Mouse (Mus musculus) midbrain, embryonic 15.5 days (tissue): ENCODE results near the gene Pde4dip. TPM values are rescaled to one million over a fixed set of nuclear protein-coding genes. Genes with fewer than 3 reads are reported as not detected.

Source experiments
- ATAC-seq: fragments of 200-750 bp; cut with Nextera tagmentation; replicated peaks from 2 replicates; pipeline ENCODE4 v1.8.0; 2017; ENCODE audit warnings: moderate TSS enrichment
- H3K27ac ChIP-seq: fragments of 300-500 bp; sonication (generic); 2 replicates; pipeline ENCODE4 v1.5.1; 2015; ENCODE audit warnings: mild to moderate bottlenecking, inconsistent platforms
- H3K27me3 ChIP-seq: fragments of 300-500 bp; sonication (generic); replicated peaks from 2 replicates; pipeline ENCODE4 v1.6.1; 2015; ENCODE audit warnings: inconsistent platforms
- H3K36me3 ChIP-seq: fragments of 300-500 bp; sonication (generic); replicated peaks from 2 replicates; pipeline ENCODE4 v1.6.1; 2015; ENCODE audit warnings: inconsistent platforms
- H3K4me1 ChIP-seq: fragments of 300-500 bp; sonication (generic); 2 replicates; pipeline ENCODE4 v1.6.1; 2015; ENCODE audit warnings: inconsistent platforms
- H3K4me2 ChIP-seq: fragments of 300-500 bp; sonication (generic); 2 replicates; pipeline ENCODE4 v1.6.1; 2015; ENCODE audit warnings: inconsistent platforms, mild to moderate bottlenecking, moderate library complexity
- H3K4me3 ChIP-seq: fragments of 300-500 bp; sonication (generic); 2 replicates; pipeline ENCODE4 v1.5.1; 2015; ENCODE audit warnings: mild to moderate bottlenecking, inconsistent platforms
- H3K9ac ChIP-seq: fragments of 300-500 bp; sonication (generic); 2 replicates; pipeline ENCODE4 v1.6.1; 2015; ENCODE audit warnings: mild to moderate bottlenecking, inconsistent platforms
- H3K9me3 ChIP-seq: fragments of 300-500 bp; sonication (generic); 2 replicates; pipeline ENCODE4 v1.6.1; 2016; ENCODE audit warnings: inconsistent platforms
- WGBS: fragments of 180-500 bp; shearing (Covaris S2); methylation state at CpG from one replicate; pipeline ENCODE4 v1.1.7; 2015; ENCODE audit warnings: mixed read lengths; 5-methylcytosine and 5-hydroxymethylcytosine counted together
- polyA plus RNA-seq: library from polyadenylated mRNA; unstranded; fragments of >200 nt; fragmentation: Nextera tagmentation; extraction: Ambion mirVana; gene quantifications from 2 replicates; pipeline ENCODE4 v1.2.1, GENCODE M21; 2015

Pde4dip gene
- polyA plus RNA-seq, 1 experiment from 2014 or later = 75.7 TPM

DNA sequence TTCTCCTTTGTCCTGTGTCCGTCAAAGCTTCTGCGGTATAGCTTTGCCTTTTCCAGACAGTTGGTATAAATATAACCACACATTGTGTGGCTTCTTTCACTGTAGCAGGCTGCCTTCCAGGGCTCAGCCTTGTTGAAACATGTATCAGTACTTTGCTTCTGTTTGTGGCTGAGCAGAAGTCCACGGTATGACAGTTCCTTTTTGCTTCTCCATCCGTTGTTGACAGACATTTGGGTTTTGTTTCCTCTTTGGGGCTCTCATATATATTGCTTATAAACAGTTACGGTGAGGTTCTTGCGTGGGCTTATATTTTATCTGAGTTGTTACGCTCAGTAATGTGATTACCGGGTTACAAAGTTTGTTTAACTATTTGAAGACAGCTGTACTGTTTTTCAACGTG, 223.0 kb downstream of the Pde4dip start:
- Histone ChIP-seq H3K36me3 (peaks cover 29% of the 10 kb centered on the region), H3K4me1 (no peaks in the 10 kb centered on the region), H3K4me3 (no peak overlapping the region), H3K4me2 (no peak overlapping the region), H3K9ac (no peak overlapping the region), H3K27ac (no peak overlapping the region), H3K9me3 (no peaks in the 10 kb centered on the region), H3K27me3 (no peaks in the 10 kb centered on the region)
- WGBS = 90% methylated on average over 9 of the region's 9 CpGs
- no peak for ATAC-seq

GRCm38 (mm10) chr3:97661206-97661605, 227.3 kb downstream of the Pde4dip start:
- 83% methylated on average over 8 of the region's 8 CpGs for WGBS
- Histone ChIP-seq H3K4me2 (no peak overlapping the region), H3K27me3 (no peaks in the 10 kb centered on the region), H3K4me1 (peaks cover 16% of the 10 kb centered on the region), H3K27ac (no peak overlapping the region), H3K9ac (no peak overlapping the region), H3K9me3 (no peaks in the 10 kb centered on the region), H3K4me3 (no peak overlapping the region), H3K36me3 (peaks cover 16% of the 10 kb centered on the region)
- no peak for ATAC-seq

GRCm38 (mm10) chr3:97659746-97660145, 228.8 kb downstream of the Pde4dip start:
- ATAC-seq = no peak
- Histone ChIP-seq H3K27ac (no peak overlapping the region), H3K4me1 (peaks cover 16% of the 10 kb centered on the region), H3K27me3 (no peaks in the 10 kb centered on the region), H3K4me2 (peak overlapping the region; percentile 88; the same call in 1 of the 2 replicates), H3K9me3 (no peaks in the 10 kb centered on the region), H3K36me3 (peaks cover 15% of the 10 kb centered on the region), H3K9ac (no peak overlapping the region), H3K4me3 (peak overlapping the region; percentile 99; the same call in 1 of the 2 replicates)
- WGBS = 86% methylated on average over 7 of the region's 7 CpGs

DNA sequence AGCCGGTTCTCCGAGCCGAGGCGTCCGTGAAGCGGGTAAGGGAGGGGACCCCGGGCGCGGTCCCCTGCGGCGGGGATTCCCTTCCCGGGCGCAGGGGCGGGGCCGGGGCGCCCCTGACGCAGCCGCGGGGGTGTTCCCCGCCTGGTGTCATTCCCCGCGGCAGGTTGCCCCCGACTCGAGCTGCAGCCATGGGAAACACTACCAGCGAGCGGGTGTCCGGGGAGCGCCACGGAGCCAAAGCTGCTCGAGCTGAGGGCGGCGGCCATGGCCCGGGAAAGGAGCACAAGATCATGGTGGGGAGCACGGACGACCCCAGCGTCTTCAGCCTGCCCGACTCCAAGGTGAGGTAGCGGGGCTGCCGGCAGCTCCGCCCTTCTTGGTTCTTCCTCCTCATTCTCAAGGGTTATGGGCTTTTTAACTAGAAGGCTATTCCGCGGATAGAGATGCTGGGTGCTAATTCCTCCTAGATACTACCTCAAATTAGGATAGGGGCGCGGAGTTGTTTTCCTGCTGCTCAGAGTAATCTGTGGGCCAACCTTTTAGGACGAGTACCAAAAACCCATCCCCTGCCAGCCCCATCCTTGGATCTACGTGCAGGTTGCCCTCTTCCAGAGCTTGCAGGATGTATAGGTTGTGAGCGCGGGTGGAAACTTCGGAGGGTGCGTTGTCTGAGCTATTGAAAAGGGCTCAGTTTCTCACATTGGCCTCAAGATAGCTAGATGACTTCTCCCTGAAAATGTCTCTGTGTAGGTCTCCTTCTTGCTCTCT, 229.9 kb downstream of the Pde4dip start:
- Histone ChIP-seq H3K4me1 (peaks cover 16% of the 10 kb centered on the region), H3K27me3 (no peaks in the 10 kb centered on the region), H3K27ac (peak overlapping the region; percentile 82), H3K9me3 (no peaks in the 10 kb centered on the region), H3K36me3 (peaks cover 4% of the 10 kb centered on the region; the same call in 1 of the 2 replicates), H3K4me3 (peak overlapping the region; percentile 99), H3K4me2 (peak overlapping the region; percentile 88), H3K9ac (peak overlapping the region; percentile 77)
- ATAC-seq = peak; percentile 80
- under 1% methylated on average over 50 of the region's 50 CpGs for WGBS

DNA sequence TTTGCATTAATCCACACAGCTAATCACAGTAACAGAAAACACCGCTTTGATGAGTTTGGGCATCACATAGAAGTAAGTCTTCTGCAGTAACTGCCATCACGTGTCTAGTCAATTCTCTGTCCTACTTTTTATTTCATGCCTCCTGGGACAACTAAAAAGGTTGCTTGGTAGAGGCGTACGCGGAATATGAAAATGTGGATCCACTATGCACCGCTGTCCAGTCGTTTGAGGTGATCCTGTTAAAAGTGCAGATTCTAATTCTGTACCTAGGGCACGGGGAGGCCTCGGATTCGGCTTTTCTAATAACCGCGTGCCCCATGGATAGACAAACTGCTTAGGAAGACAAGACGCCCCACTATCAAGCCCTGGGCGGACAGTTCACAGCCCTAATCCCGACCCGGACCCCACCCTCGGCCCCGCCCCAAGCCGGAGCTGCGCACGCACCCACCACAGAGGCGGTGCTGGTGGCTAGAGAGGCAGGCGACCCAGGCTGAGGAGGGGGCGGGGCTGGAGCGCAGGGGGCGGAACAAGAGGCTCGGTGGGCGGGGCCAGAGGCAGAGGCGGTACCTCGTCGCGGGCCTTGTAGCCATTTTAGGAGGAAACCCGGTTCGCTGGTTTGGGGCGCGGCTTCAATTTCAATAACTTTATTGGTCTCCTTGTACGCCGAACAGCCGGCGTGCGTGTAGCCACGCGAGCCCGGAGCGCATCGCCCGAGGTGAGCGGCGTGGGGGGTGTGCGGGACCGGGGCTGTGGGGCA, 230.7 kb downstream of the Pde4dip start, which contains the start of gene Prkab2:
Gene Prkab2 (plus strand): TSS at position 539 of the 757 bp plus-strand sequence.
- Histone ChIP-seq H3K9ac (peak within 1 kb of the TSS; percentile 77), H3K9me3 (no peaks in the 10 kb centered on the region), H3K27me3 (no peaks in the 10 kb centered on the region), H3K4me2 (peak within 1 kb of the TSS; percentile 88), H3K4me3 (peak within 1 kb of the TSS; percentile 99), H3K27ac (peak within 1 kb of the TSS; percentile 82), H3K36me3 (no peaks in the 10 kb centered on the region; the same call in 1 of the 2 replicates), H3K4me1 (peaks cover 16% of the 10 kb centered on the region)
- peak; percentile 97 for ATAC-seq
- 1% methylated on average over 51 of the region's 51 CpGs for WGBS

DNA sequence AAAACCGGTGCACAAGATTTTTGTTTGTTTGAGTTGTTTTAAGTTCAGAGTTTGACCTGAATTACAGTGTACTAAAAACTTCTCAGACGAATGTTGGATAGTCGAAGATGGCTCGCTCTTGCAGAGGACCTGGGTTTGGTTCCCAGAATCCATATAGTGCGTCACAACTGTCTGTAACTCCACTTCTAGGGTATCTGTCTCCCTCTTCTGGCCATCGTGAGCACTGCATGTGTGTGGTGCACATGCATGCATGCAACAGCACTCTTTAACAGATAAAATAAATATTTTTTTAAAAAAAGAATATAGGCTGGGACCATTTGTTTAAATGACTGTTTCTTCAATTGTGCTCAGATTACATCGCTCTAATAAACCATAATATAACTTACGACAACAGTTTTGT, 233.6 kb downstream of the Pde4dip start:
- Histone ChIP-seq H3K9ac (no peak overlapping the region), H3K9me3 (no peaks in the 10 kb centered on the region), H3K4me3 (no peak overlapping the region), H3K27ac (no peak overlapping the region), H3K27me3 (no peaks in the 10 kb centered on the region), H3K36me3 (no peaks in the 10 kb centered on the region), H3K4me1 (peaks cover 16% of the 10 kb centered on the region), H3K4me2 (no peak overlapping the region)
- ATAC-seq = no peak
- WGBS = 82% methylated on average over 8 of the region's 8 CpGs

- Histone ChIP-seq H3K4me2 (no peak overlapping the region), H3K27me3 (no peaks in the 10 kb centered on the region), H3K4me1 (peaks cover 5% of the 10 kb centered on the region; the same call in 1 of the 2 replicates), H3K36me3 (no peaks in the 10 kb centered on the region), H3K9me3 (no peaks in the 10 kb centered on the region), H3K4me3 (no peak overlapping the region), H3K27ac (no peak overlapping the region), H3K9ac (no peak overlapping the region)
- no peak for ATAC-seq
- WGBS = 93% methylated on average over 5 of the region's 5 CpGs
These were observed 234.7 kb downstream of the Pde4dip start for GRCm38 (mm10) chr3:97653781-97654180.

DNA sequence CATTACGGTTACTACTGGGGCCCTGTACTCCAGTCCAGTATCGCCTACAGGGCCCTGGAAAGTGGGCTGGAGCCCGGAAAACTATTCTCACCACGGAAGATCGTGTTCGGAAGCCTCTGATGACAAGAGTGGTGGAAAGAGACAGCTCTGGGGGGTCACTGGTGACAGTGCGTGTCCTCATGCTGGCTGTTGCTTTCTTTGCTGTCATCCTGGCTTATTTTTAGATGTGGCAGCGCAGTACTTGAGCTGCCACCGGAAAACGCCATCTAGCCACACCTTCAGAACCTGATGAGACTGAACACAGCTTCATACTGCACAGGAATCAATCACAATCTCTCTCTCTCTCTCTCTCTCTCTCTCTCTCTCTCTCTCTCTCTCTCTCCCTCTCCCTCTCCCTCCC, 236.9 kb downstream of the Pde4dip start:
- Histone ChIP-seq H3K9ac (no peak overlapping the region), H3K27ac (no peak overlapping the region), H3K36me3 (no peaks in the 10 kb centered on the region), H3K27me3 (no peaks in the 10 kb centered on the region), H3K4me1 (no peaks in the 10 kb centered on the region), H3K9me3 (no peaks in the 10 kb centered on the region), H3K4me3 (no peak overlapping the region), H3K4me2 (no peak overlapping the region)
- 84% methylated on average over 10 of the region's 10 CpGs for WGBS
- no peak for ATAC-seq

- no peak overlapping the region for H3K27ac ChIP-seq
- H3K4me1 ChIP-seq = no peaks in the 10 kb centered on the region
- no peaks in the 10 kb centered on the region for H3K27me3 ChIP-seq
- ATAC-seq = no peak
- WGBS = 82% methylated on average over 6 of the region's 6 CpGs
- H3K9ac ChIP-seq = no peak overlapping the region
- no peaks in the 10 kb centered on the region for H3K9me3 ChIP-seq
- no peak overlapping the region for H3K4me3 ChIP-seq
- no peak overlapping the region for H3K4me2 ChIP-seq
- no peaks in the 10 kb centered on the region for H3K36me3 ChIP-seq
These were observed 239.0 kb downstream of the Pde4dip start for GRCm38 (mm10) chr3:97649469-97649868.

- WGBS = 82% methylated on average over 3 of the region's 3 CpGs
- Histone ChIP-seq H3K36me3 (no peaks in the 10 kb centered on the region), H3K9me3 (no peaks in the 10 kb centered on the region), H3K4me2 (no peak overlapping the region), H3K4me1 (no peaks in the 10 kb centered on the region), H3K27ac (no peak overlapping the region), H3K4me3 (no peak overlapping the region), H3K27me3 (no peaks in the 10 kb centered on the region), H3K9ac (no peak overlapping the region)
- no peak for ATAC-seq
These were observed 239.5 kb downstream of the Pde4dip start for GRCm38 (mm10) chr3:97649022-97649421.

DNA sequence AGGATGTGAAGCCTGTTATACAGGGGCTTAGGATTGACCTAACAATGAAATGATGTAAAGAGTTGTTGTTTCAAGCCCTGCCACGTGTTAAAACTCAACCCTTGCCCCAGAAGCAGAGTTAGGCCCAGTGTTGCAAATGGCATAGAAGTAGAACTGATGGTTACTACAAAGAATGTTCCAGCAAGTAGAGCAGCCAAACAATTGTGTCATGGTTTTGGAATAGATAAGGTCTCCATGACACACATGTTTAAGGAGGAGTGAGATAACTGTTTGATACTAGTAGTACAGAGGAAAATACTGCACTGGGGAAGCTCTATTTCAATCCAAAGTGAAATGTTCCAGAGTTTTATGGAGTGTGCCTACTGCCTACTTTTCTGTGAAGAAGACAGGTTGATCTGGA, 240.0 kb downstream of the Pde4dip start:
- no peak overlapping the region for H3K9ac ChIP-seq
- no peak overlapping the region for H3K27ac ChIP-seq
- H3K4me2 ChIP-seq = no peak overlapping the region
- no peak for ATAC-seq
- 36% methylated on average over 1 of the region's 1 CpGs for WGBS
- H3K4me1 ChIP-seq = no peaks in the 10 kb centered on the region
- H3K36me3 ChIP-seq = no peaks in the 10 kb centered on the region
- no peaks in the 10 kb centered on the region for H3K27me3 ChIP-seq
- no peaks in the 10 kb centered on the region for H3K9me3 ChIP-seq
- no peak overlapping the region for H3K4me3 ChIP-seq

DNA sequence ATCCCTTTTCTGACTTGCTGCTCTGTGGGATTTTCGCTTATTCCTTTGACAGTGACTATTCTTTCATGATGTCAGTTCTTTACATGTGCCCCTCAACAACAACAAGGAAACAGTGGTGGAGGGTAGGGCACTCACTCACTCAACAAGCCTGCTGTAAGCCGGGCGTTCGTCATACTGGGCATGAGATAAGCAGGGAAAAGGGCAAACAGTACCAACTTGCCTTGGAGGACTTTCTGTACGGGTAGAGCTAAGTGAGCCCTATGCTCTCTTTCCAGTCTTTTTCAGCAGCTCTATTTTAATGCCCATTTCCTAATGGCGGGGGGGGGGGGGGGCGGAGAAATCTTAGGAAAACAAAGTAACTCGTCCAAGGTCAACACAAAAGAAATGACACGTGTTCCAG, 246.5 kb downstream of the Pde4dip start:
- H3K27ac ChIP-seq = no peak overlapping the region

More for the DNA sequence above, 246.5 kb downstream of the Pde4dip start:
- Histone ChIP-seq H3K4me1 (no peaks in the 10 kb centered on the region), H3K9me3 (no peaks in the 10 kb centered on the region), H3K27me3 (no peaks in the 10 kb centered on the region), H3K36me3 (no peaks in the 10 kb centered on the region), H3K4me2 (no peak overlapping the region), H3K4me3 (no peak overlapping the region), H3K9ac (no peak overlapping the region)
- 86% methylated on average over 9 of the region's 9 CpGs for WGBS
- ATAC-seq = no peak
